Mouse (Mus musculus): ENCODE measurements at regions not wholly inside any gene's neighbourhood (a gene's known extent, or its start where the extent isn't known, plus 50 kb on each side); places are given as distances from the start of the nearest gene placed in this dataset.

- DNase-seq (ENCODE audit: low spot score), result no peak
Observed at GRCm38 (mm10) chr11:31282136-31282535, 87.7 kb downstream of the Stc2 start.

- peak; percentile 74 for DNase-seq (ENCODE audit: low spot score)
Observed at GRCm38 (mm10) chr11:31248467-31248866, 66.2 kb upstream of the Gm17332 start.

Measured in thymus, postnatal 0 days (tissue).